Mouse (Mus musculus): ENCODE data around the gene Flrt2. TPM values are rescaled to one million over a fixed set of nuclear protein-coding genes. Genes with fewer than 3 reads are reported as not detected.

Flrt2 gene
- under 1 TPM; 0.18 TPM for total RNA-seq (2023)

GRCm38 (mm10) chr12:95691961-95692767 is at the start of gene Flrt2:
Gene Flrt2 (plus strand): TSS chr12:95692226.

Measured in monocyte, adult 59 days (primary cell).